Mouse (Mus musculus): ENCODE results near the gene Olfr1214.

DNA sequence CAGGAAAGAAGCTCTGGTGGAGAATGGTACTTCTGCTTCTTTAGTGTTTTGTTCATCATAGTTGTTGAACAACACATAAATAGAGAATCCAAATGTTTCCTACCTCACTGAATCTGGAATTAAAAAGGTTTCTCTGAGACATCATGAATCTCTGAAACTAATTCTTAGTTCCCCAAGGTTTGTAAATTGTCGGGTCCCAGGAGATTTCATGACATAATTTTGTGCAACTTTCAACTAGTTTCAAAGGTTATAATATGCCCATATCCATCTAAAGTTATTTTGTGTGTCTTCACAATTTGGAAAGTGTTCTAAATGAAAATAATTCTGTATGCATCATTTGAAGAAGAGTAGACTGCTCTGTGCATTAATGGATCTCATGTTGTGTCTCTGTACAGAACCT lies 25.8 kb upstream of the Olfr1214 start, which contains the start of gene Olfr1216:
- no peak for TF ChIP-seq CTCF (IDR thresholded peaks at IDR 0.05; ENCODE audit: control insufficient read depth, insufficient read depth, insufficient read length)
- TF ChIP-seq FOSL1 (IDR thresholded peaks at IDR 0.05; ENCODE audit: insufficient read depth, low read length, poor library complexity, severe bottlenecking): no peak
- no peak for TF ChIP-seq USF1 (IDR thresholded peaks at IDR 0.05; ENCODE audit: low read depth)
- TF ChIP-seq MYOG (IDR thresholded peaks at IDR 0.05; ENCODE audit: control insufficient read depth, extremely low read depth, insufficient read length): no peak
- TF ChIP-seq MAX (IDR thresholded peaks at IDR 0.05): no peak
- TF ChIP-seq CEBPB (IDR thresholded peaks at IDR 0.05; ENCODE audit: low read depth): no peak

Measured in C2C12 (cell line).